Mouse (Mus musculus) liver, adult 2 months (tissue): ENCODE results near the gene Pld1.

Experiments used
- CTCF ChIP-seq: fragments of 200-500 bp; IDR thresholded peaks from 2 replicates; pipeline ENCODE4 v1.5.1; 2011; ENCODE audit warnings: low read depth, low read length, control low read depth
- POLR2A ChIP-seq: fragments of 200-500 bp; IDR thresholded peaks from 2 replicates; pipeline ENCODE4 v1.6.1; 2011; ENCODE audit warnings: low read length, control low read depth; ENCODE audit not compliant: insufficient read depth; ENCODE audit errors: extremely low read depth

DNA sequence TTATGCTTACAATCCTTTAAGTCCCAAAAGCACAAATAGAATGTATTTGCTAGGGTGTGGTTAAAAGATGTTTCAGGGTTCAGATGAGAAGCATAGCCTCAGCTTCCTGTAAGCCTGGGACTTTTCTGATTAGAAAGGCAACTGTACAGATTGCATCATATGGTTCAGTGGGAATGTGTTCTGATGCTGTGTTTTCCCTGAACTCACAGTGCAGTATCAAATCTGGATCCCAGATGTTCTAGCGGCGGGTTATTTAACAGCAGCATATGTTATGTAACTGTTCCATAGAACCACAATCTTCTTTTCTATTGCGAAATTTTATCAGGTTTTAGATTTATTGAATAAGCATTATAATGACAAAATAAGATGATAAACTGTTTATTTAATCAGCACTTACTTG, 3.1 kb downstream of the Pld1 start:
- TF ChIP-seq POLR2A = no peak
- TF ChIP-seq CTCF = no peak
